Mouse (Mus musculus) hindbrain, embryonic 14.5 days (tissue): Measurements from ENCODE around the gene Map2k2. TPM values are rescaled to one million over a fixed set of nuclear protein-coding genes. Genes with fewer than 3 reads are reported as not detected.

ENCODE experiments used
- microRNA-seq: library from miRNA; unstranded; fragments of <30 nt; microRNA quantifications from one replicate; pipeline ENCODE4, GENCODE M21; 2016
- polyA plus RNA-seq: library from polyadenylated mRNA; unstranded; fragments of >200 nt; fragmentation: Nextera tagmentation; extraction: Ambion mirVana; gene quantifications from 2 replicates; pipeline ENCODE4 v1.2.1, GENCODE M21; 2014

The Map2k2 gene
- polyA plus RNA-seq, 1 experiment from 2014 or later: 222 TPM

Small RNAs within 50 kb of the gene (microRNA-seq; reads per million reads assigned to microRNA genes)
- not detected for gene Mir5615-1
- not detected for gene Mir5615-2

Other genes with a start within 250 kb of the Map2k2 start
- gene Tmprss9, start 234.1 kb upstream of the Map2k2 start, polyA plus RNA-seq: 0.09 and 0.17 TPM in 2 replicates
- 311 and 351 TPM in 2 replicates for gene Timm13, start 204.9 kb upstream of the Map2k2 start, polyA plus RNA-seq
- gene Lmnb2, start 187.7 kb upstream of the Map2k2 start, polyA plus RNA-seq: 12.9 and 13.8 TPM in 2 replicates
- gene Gadd45b, start 175.8 kb upstream of the Map2k2 start, polyA plus RNA-seq: 6.2 and 8.0 TPM in 2 replicates
- 17.7 and 20.9 TPM in 2 replicates for gene Gng7, start 91.0 kb upstream of the Map2k2 start, polyA plus RNA-seq
- gene Diras1, start 80.3 kb upstream of the Map2k2 start, polyA plus RNA-seq: 29.7 and 32.2 TPM in 2 replicates
- gene Slc39a3, start 68.5 kb upstream of the Map2k2 start, polyA plus RNA-seq: 33.7 and 33.8 TPM in 2 replicates
- 260 and 276 TPM in 2 replicates for gene Sgta, start 45.7 kb upstream of the Map2k2 start, polyA plus RNA-seq
- gene Thop1, start 35.9 kb upstream of the Map2k2 start, polyA plus RNA-seq: 35.9 and 37.2 TPM in 2 replicates
- gene Creb3l3, start 7.0 kb upstream of the Map2k2 start, polyA plus RNA-seq: 0.09 and 0.32 TPM in 2 replicates
- gene Zbtb7a, start 29.3 kb downstream of the Map2k2 start, polyA plus RNA-seq: 12.4 and 14.4 TPM in 2 replicates
- gene Pias4, start 62.0 kb downstream of the Map2k2 start, polyA plus RNA-seq: 43.7 and 48.3 TPM in 2 replicates
- gene Eef2, start 70.7 kb downstream of the Map2k2 start, polyA plus RNA-seq: 413 and 447 TPM in 2 replicates
- gene Dapk3, start 77.1 kb downstream of the Map2k2 start, polyA plus RNA-seq: 68.2 and 76.7 TPM in 2 replicates
- 0.33 TPM in 1 of 2 replicates, not detected in the other for gene 4930442H23Rik, start 77.9 kb downstream of the Map2k2 start, polyA plus RNA-seq
- gene Nmrk2, start 96.1 kb downstream of the Map2k2 start, polyA plus RNA-seq: 0.14 TPM in 1 of 2 replicates, not detected in the other
- 80.2 and 83.1 TPM in 2 replicates for gene Atcay, start 124.9 kb downstream of the Map2k2 start, polyA plus RNA-seq
- gene Zfr2, start 127.2 kb downstream of the Map2k2 start, polyA plus RNA-seq: 24.2 and 25.4 TPM in 2 replicates
- 30.2 and 37.0 TPM in 2 replicates for gene Matk, start 147.0 kb downstream of the Map2k2 start, polyA plus RNA-seq
- gene Mrpl54, start 161.0 kb downstream of the Map2k2 start, polyA plus RNA-seq: 136 and 142 TPM in 2 replicates
- gene Apba3, start 161.0 kb downstream of the Map2k2 start, polyA plus RNA-seq: 26.4 and 31.5 TPM in 2 replicates
- 3.9 and 6.0 TPM in 2 replicates for gene Tjp3, start 185.7 kb downstream of the Map2k2 start, polyA plus RNA-seq
- gene Pip5k1c, start 187.0 kb downstream of the Map2k2 start, polyA plus RNA-seq: 137 and 151 TPM in 2 replicates
- gene Cactin, start 215.2 kb downstream of the Map2k2 start, polyA plus RNA-seq: 18.7 and 20.6 TPM in 2 replicates
- 4.3 and 5.4 TPM in 2 replicates for gene Tbxa2r, start 222.8 kb downstream of the Map2k2 start, polyA plus RNA-seq
- not detected in 2 replicates for gene Gipc3, start 237.4 kb downstream of the Map2k2 start, polyA plus RNA-seq
- gene Hmg20b, start 244.6 kb downstream of the Map2k2 start, polyA plus RNA-seq: 29.0 and 34.0 TPM in 2 replicates